Mouse (Mus musculus): ENCODE data around the gene Vps8. TPM values are rescaled to one million over a fixed set of nuclear protein-coding genes. Genes with fewer than 3 reads are reported as not detected.

The Vps8 gene
- total and polyA plus RNA-seq, 3 experiments: 13.6 to 17.6 (median 15.9) TPM

- DNase-seq (ENCODE audit: extremely low read depth): no peak
- TF ChIP-seq MXI1 (IDR thresholded peaks at IDR 0.05; ENCODE audit: low read depth, low read length) (no peak), ZKSCAN1 (IDR thresholded peaks at IDR 0.05; ENCODE audit: borderline replicate concordance, low read depth, low read length) (no peak), UBTF (IDR thresholded peaks at IDR 0.05; ENCODE audit: low read depth, low read length) (no peak), BHLHE40 (IDR thresholded peaks at IDR 0.05; ENCODE audit: low read depth, low read length) (no peak), KAT2A (IDR thresholded peaks at IDR 0.05; ENCODE audit: insufficient replicate concordance, low read length) (no peak), CHD2 (IDR thresholded peaks at IDR 0.05; ENCODE audit: low read length) (no peak), ZC3H11A (IDR thresholded peaks at IDR 0.05; ENCODE audit: low read depth, low read length) (no peak), MEF2A (IDR thresholded peaks at IDR 0.05; ENCODE audit: borderline replicate concordance, low read depth, low read length) (no peak), USF1 (IDR thresholded peaks at IDR 0.05; ENCODE audit: low read depth, low read length) (no peak), RAD21 (IDR thresholded peaks at IDR 0.05; ENCODE audit: low read depth, low read length) (no peak), POLR2AphosphoS2 (IDR thresholded peaks at IDR 0.05; ENCODE audit: low read depth, low read length) (no peak), TCF12 (IDR thresholded peaks at IDR 0.05; ENCODE audit: low read depth, low read length) (no peak), PAX5 (IDR thresholded peaks at IDR 0.05; ENCODE audit: low read length) (no peak), NELFE (IDR thresholded peaks at IDR 0.05; ENCODE audit: low read depth, low read length) (no peak), CHD1 (IDR thresholded peaks at IDR 0.05; ENCODE audit: low read depth, low read length) (no peak), ZMIZ1 (IDR thresholded peaks at IDR 0.05; ENCODE audit: low read depth, low read length) (no peak), SIN3A (IDR thresholded peaks at IDR 0.05; ENCODE audit: low read length) (no peak), SMC3 (IDR thresholded peaks at IDR 0.05; ENCODE audit: low read depth, low read length) (no peak), NRF1 (IDR thresholded peaks at IDR 0.05; ENCODE audit: low read depth, low read length) (no peak)
- Histone ChIP-seq H3K4me1 (ENCODE audit: control insufficient read depth in 1 of 2, insufficient read depth in 2 of 2) (peaks cover 0 to 18% of the 10 kb centered on the region in 2 experiments; a peak in 2 of 4 replicates), H3K9ac (ENCODE audit: insufficient read depth, low read depth) (no peak overlapping the region), H3K4me3 (replicated peaks in 1 of 3; ENCODE audit: low read depth in 2 of 3, low read length in 2 of 3, poor library complexity in 1 of 3) (no peak overlapping the region), H3K27me3 (replicated peaks) (no peaks in the 10 kb centered on the region), H3K36me3 (replicated peaks in 1 of 2; ENCODE audit: control insufficient read depth in 1 of 2, insufficient read depth in 1 of 2, low read length in 1 of 2) (peaks cover 0 to 5% of the 10 kb centered on the region in 2 experiments), H3K27ac (ENCODE audit: insufficient read depth, low read depth) (no peak overlapping the region), H3K9me3 (replicated peaks; ENCODE audit: low read length) (peaks cover 3% of the 10 kb centered on the region), H3K4me2 (ENCODE audit: insufficient read depth, low read depth, poor library complexity, severe bottlenecking) (no peak overlapping the region), H3K79me2 (replicated peaks; ENCODE audit: control insufficient read depth, extremely low read depth, insufficient read depth, poor library complexity, severe bottlenecking) (no peaks in the 10 kb centered on the region)
- dilution Hi-C loops (cut with MboI; ENCODE audit: extremely low pct_ligation_motif_present, extremely low pct_unique_long_range_greater_than_20kb, low sequenced_read_pairs) (no loop called here), in situ Hi-C loops (cut with MboI; ENCODE audit: low pct_ligation_motif_present, low pct_unique_long_range_greater_than_20kb, low sequenced_read_pairs) (no loop called here)
These were observed 5.2 kb downstream of the Vps8 start for GRCm38 (mm10) chr16:21428131-21428530.

GRCm38 (mm10) chr16:21430377-21431060 is 7.6 kb downstream of the Vps8 start:
- dilution Hi-C loops (cut with MboI; ENCODE audit: extremely low pct_ligation_motif_present, extremely low pct_unique_long_range_greater_than_20kb, low sequenced_read_pairs): no loop called here
- H3K4me3 ChIP-seq (replicated peaks in 1 of 3; ENCODE audit: low read depth in 2 of 3, low read length in 2 of 3, poor library complexity in 1 of 3): no peak overlapping the region

More at GRCm38 (mm10) chr16:21430377-21431060, 7.6 kb downstream of the Vps8 start:
- Histone ChIP-seq H3K4me1 (ENCODE audit: control insufficient read depth in 1 of 2, insufficient read depth in 2 of 2) (peaks cover 0 to 8% of the 10 kb centered on the region in 2 experiments; a peak in 1 of 4 replicates), H3K4me2 (ENCODE audit: insufficient read depth, low read depth, poor library complexity, severe bottlenecking) (no peak overlapping the region), H3K36me3 (replicated peaks in 1 of 2; ENCODE audit: control insufficient read depth in 1 of 2, insufficient read depth in 1 of 2, low read length in 1 of 2) (peaks cover 0 to 11% of the 10 kb centered on the region in 2 experiments), H3K9me3 (replicated peaks; ENCODE audit: low read length) (peaks cover 3% of the 10 kb centered on the region), H3K9ac (ENCODE audit: insufficient read depth, low read depth) (no peak overlapping the region), H3K27ac (ENCODE audit: insufficient read depth, low read depth) (no peak overlapping the region), H3K27me3 (replicated peaks) (no peaks in the 10 kb centered on the region), H3K79me2 (replicated peaks; ENCODE audit: control insufficient read depth, extremely low read depth, insufficient read depth, poor library complexity, severe bottlenecking) (no peaks in the 10 kb centered on the region)
- DNase-seq (ENCODE audit: extremely low read depth): no peak
- TF ChIP-seq USF2 (conservative IDR thresholded peaks at IDR 0.05; ENCODE audit: low read depth, low read length) (no peak), TCF12 (IDR thresholded peaks at IDR 0.05; ENCODE audit: low read depth, low read length) (no peak), CTCF (conservative IDR thresholded peaks at IDR 0.05 in 1 of 2, IDR thresholded peaks at IDR 0.05 in 1 of 2; ENCODE audit: low read depth in 2 of 2, low read length in 2 of 2) (no peak), MEF2A (IDR thresholded peaks at IDR 0.05; ENCODE audit: borderline replicate concordance, low read depth, low read length) (no peak), ZKSCAN1 (IDR thresholded peaks at IDR 0.05; ENCODE audit: borderline replicate concordance, low read depth, low read length) (no peak), MAZ (IDR thresholded peaks at IDR 0.05; ENCODE audit: low read depth, low read length) (no peak), POLR2A (IDR thresholded peaks at IDR 0.05; ENCODE audit: low read depth, low read length) (no peak), ELF1 (IDR thresholded peaks at IDR 0.05; ENCODE audit: low read depth, low read length) (no peak), MAFK (IDR thresholded peaks at IDR 0.05; ENCODE audit: insufficient replicate concordance, low read length) (no peak), PAX5 (IDR thresholded peaks at IDR 0.05; ENCODE audit: low read length) (no peak), KAT2A (IDR thresholded peaks at IDR 0.05; ENCODE audit: insufficient replicate concordance, low read length) (no peak), RAD21 (IDR thresholded peaks at IDR 0.05; ENCODE audit: low read depth, low read length) (no peak), NRF1 (IDR thresholded peaks at IDR 0.05; ENCODE audit: low read depth, low read length) (no peak), RCOR1 (conservative IDR thresholded peaks at IDR 0.05; ENCODE audit: low read depth, low read length) (no peak), IRF4 (IDR thresholded peaks at IDR 0.05; ENCODE audit: low read depth, low read length) (no peak), TBP (conservative IDR thresholded peaks at IDR 0.05; ENCODE audit: low read depth, low read length) (no peak), MAX (IDR thresholded peaks at IDR 0.05; ENCODE audit: low read length) (no peak)
- in situ Hi-C loops (cut with MboI; ENCODE audit: low pct_ligation_motif_present, low pct_unique_long_range_greater_than_20kb, low sequenced_read_pairs): no loop called here

All from CH12.LX (cell line).